Mouse (Mus musculus): ENCODE measurements around the gene Caskin1. TPM values are rescaled to one million over a fixed set of nuclear protein-coding genes. Genes with fewer than 3 reads are reported as not detected.

Gene Caskin1
- polyA plus RNA-seq, 1 experiment: 0.47 TPM

- WGBS: 70% methylated on average over 2 of the region's 2 CpGs
- H3K27me3 ChIP-seq (ENCODE audit: control insufficient read depth, insufficient read depth, low read length): no peaks in the 10 kb centered on the region
- no peaks in the 10 kb centered on the region for H3K36me3 ChIP-seq (ENCODE audit: control insufficient read depth, insufficient read depth, low read length)
- no peak overlapping the region for H3K27ac ChIP-seq (ENCODE audit: insufficient read depth, low read length)
- DNase-seq (ENCODE audit: low read depth in 1 of 2, low spot score in 2 of 2): peak; percentile 19 to 37
- H3K4me1 ChIP-seq (ENCODE audit: control insufficient read depth, insufficient read depth, insufficient read length): no peaks in the 10 kb centered on the region
- TF ChIP-seq POLR2A (IDR thresholded peaks at IDR 0.05; ENCODE audit: low read depth, low read length): no peak
- peak; percentile 24; the same call in 1 of the 2 replicates for TF ChIP-seq CTCF (IDR thresholded peaks at IDR 0.05; ENCODE audit: extremely low read depth, insufficient read depth, insufficient read length, insufficient replicate concordance)
- no peak overlapping the region for H3K4me3 ChIP-seq (ENCODE audit: extremely low read depth, insufficient read depth, insufficient read length)
Measured at GRCm38 (mm10) chr17:24494627-24495335, 6.4 kb downstream of the Caskin1 start.

- Histone ChIP-seq H3K27ac (ENCODE audit: insufficient read depth, low read length) (no peak overlapping the region), H3K4me1 (ENCODE audit: control insufficient read depth, insufficient read depth, insufficient read length) (no peaks in the 10 kb centered on the region), H3K36me3 (ENCODE audit: control insufficient read depth, insufficient read depth, low read length) (no peaks in the 10 kb centered on the region), H3K4me3 (ENCODE audit: extremely low read depth, insufficient read depth, insufficient read length) (no peak overlapping the region), H3K27me3 (ENCODE audit: control insufficient read depth, insufficient read depth, low read length) (no peaks in the 10 kb centered on the region)
- DNase-seq (ENCODE audit: low read depth in 1 of 2, low spot score in 2 of 2): no peak
- no peak for TF ChIP-seq POLR2A (IDR thresholded peaks at IDR 0.05; ENCODE audit: low read depth, low read length)
- TF ChIP-seq CTCF (IDR thresholded peaks at IDR 0.05; ENCODE audit: extremely low read depth, insufficient read depth, insufficient read length, insufficient replicate concordance): no peak
- 73% methylated on average over 3 of the region's 3 CpGs for WGBS
Measured at GRCm38 (mm10) chr17:24495443-24495842, 7.0 kb downstream of the Caskin1 start.

GRCm38 (mm10) chr17:24496026-24496425 lies 7.6 kb downstream of the Caskin1 start:
- Histone ChIP-seq H3K27ac (ENCODE audit: insufficient read depth, low read length) (no peak overlapping the region), H3K4me3 (ENCODE audit: extremely low read depth, insufficient read depth, insufficient read length) (no peak overlapping the region), H3K36me3 (ENCODE audit: control insufficient read depth, insufficient read depth, low read length) (no peaks in the 10 kb centered on the region), H3K4me1 (ENCODE audit: control insufficient read depth, insufficient read depth, insufficient read length) (no peaks in the 10 kb centered on the region), H3K27me3 (ENCODE audit: control insufficient read depth, insufficient read depth, low read length) (no peaks in the 10 kb centered on the region)
- WGBS: 67% methylated on average over 1 of the region's 1 CpGs
- no peak for TF ChIP-seq CTCF (IDR thresholded peaks at IDR 0.05; ENCODE audit: extremely low read depth, insufficient read depth, insufficient read length, insufficient replicate concordance)
- no peak for TF ChIP-seq POLR2A (IDR thresholded peaks at IDR 0.05; ENCODE audit: low read depth, low read length)
- no peak for DNase-seq (ENCODE audit: low read depth in 1 of 2, low spot score in 2 of 2)

- WGBS: 72% methylated on average over 11 of the region's 11 CpGs
- no peaks in the 10 kb centered on the region for H3K36me3 ChIP-seq (ENCODE audit: control insufficient read depth, insufficient read depth, low read length)
- H3K4me3 ChIP-seq (ENCODE audit: extremely low read depth, insufficient read depth, insufficient read length): no peak overlapping the region
Measured at GRCm38 (mm10) chr17:24502208-24502607, 13.8 kb downstream of the Caskin1 start.

GRCm38 (mm10) chr17:24504085-24504484 lies 15.7 kb downstream of the Caskin1 start:
- no peaks in the 10 kb centered on the region; the same call in 1 of the 2 replicates for H3K4me1 ChIP-seq (ENCODE audit: control insufficient read depth, insufficient read depth, insufficient read length)
- no peak overlapping the region for H3K27ac ChIP-seq (ENCODE audit: insufficient read depth, low read length)
- peaks cover 9% of the 10 kb centered on the region for H3K36me3 ChIP-seq (ENCODE audit: control insufficient read depth, insufficient read depth, low read length)
- no peak for TF ChIP-seq CTCF (IDR thresholded peaks at IDR 0.05; ENCODE audit: extremely low read depth, insufficient read depth, insufficient read length, insufficient replicate concordance)
- TF ChIP-seq POLR2A (IDR thresholded peaks at IDR 0.05; ENCODE audit: low read depth, low read length): no peak
- no peak overlapping the region for H3K4me3 ChIP-seq (ENCODE audit: extremely low read depth, insufficient read depth, insufficient read length)
- no peaks in the 10 kb centered on the region for H3K27me3 ChIP-seq (ENCODE audit: control insufficient read depth, insufficient read depth, low read length)
- DNase-seq (ENCODE audit: low read depth in 1 of 2, low spot score in 2 of 2): no peak
- 92% methylated on average over 10 of the region's 10 CpGs for WGBS

More at GRCm38 (mm10) chr17:24502208-24502607, 13.8 kb downstream of the Caskin1 start:
- TF ChIP-seq POLR2A (IDR thresholded peaks at IDR 0.05; ENCODE audit: low read depth, low read length) (no peak), CTCF (IDR thresholded peaks at IDR 0.05; ENCODE audit: extremely low read depth, insufficient read depth, insufficient read length, insufficient replicate concordance) (no peak)
- Histone ChIP-seq H3K27ac (ENCODE audit: insufficient read depth, low read length) (no peak overlapping the region), H3K4me1 (ENCODE audit: control insufficient read depth, insufficient read depth, insufficient read length) (no peaks in the 10 kb centered on the region; the same call in 1 of the 2 replicates), H3K27me3 (ENCODE audit: control insufficient read depth, insufficient read depth, low read length) (no peaks in the 10 kb centered on the region)
- DNase-seq (ENCODE audit: low read depth in 1 of 2, low spot score in 2 of 2): no peak

- Histone ChIP-seq H3K27me3 (ENCODE audit: control insufficient read depth, insufficient read depth, low read length) (no peaks in the 10 kb centered on the region), H3K4me1 (ENCODE audit: control insufficient read depth, insufficient read depth, insufficient read length) (no peaks in the 10 kb centered on the region; the same call in 1 of the 2 replicates), H3K36me3 (ENCODE audit: control insufficient read depth, insufficient read depth, low read length) (peaks cover 21% of the 10 kb centered on the region), H3K27ac (ENCODE audit: insufficient read depth, low read length) (no peak overlapping the region), H3K4me3 (ENCODE audit: extremely low read depth, insufficient read depth, insufficient read length) (no peak overlapping the region)
- 94% methylated on average over 30 of the region's 30 CpGs for WGBS
- no peak for TF ChIP-seq POLR2A (IDR thresholded peaks at IDR 0.05; ENCODE audit: low read depth, low read length)
- no peak for TF ChIP-seq CTCF (IDR thresholded peaks at IDR 0.05; ENCODE audit: extremely low read depth, insufficient read depth, insufficient read length, insufficient replicate concordance)
- no peak for DNase-seq (ENCODE audit: low read depth in 1 of 2, low spot score in 2 of 2)
Measured at GRCm38 (mm10) chr17:24505286-24505955, 17.0 kb downstream of the Caskin1 start.

Measured in spleen, adult 2 months (tissue).